Mouse (Mus musculus): ENCODE measurements at regions not wholly inside any gene's neighbourhood (a gene's known extent, or its start where the extent isn't known, plus 50 kb on each side); places are given as distances from the start of the nearest gene placed in this dataset.
"Not testable (repeated sequence)": the region's sequence is repeated elsewhere in the genome, so short reads cannot be mapped to it uniquely, and the experiment has no call there.

DNA sequence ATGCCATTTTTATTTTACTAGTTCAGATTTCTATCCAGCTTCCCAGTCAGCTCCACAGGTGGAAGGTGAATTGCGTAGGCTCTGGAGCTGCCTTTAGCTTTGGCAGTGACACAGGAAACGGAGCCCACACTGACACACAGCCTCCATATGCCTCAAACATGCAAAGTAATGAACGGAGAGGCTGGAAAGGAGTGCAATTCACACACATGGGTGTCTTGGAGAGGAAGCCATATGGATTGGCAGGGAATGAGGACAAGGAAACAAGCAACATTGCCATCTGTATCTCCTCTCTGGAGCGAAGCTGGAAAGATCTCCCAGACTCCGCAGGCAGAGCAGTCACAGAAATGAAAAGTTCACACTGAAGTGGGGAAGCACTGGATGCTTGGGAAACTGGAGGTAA lies 201.6 kb upstream of the 4930452B06Rik start:
- DNase-seq (ENCODE audit: low spot score in 2 of 2) = peak; percentile 76 to 84

GRCm38 (mm10) chr14:8851572-8851971 lies 185.5 kb upstream of the 4930452B06Rik start:
- no peak for DNase-seq (ENCODE audit: low spot score in 2 of 2)

- no peak for DNase-seq (ENCODE audit: low spot score in 2 of 2)
Measured at GRCm38 (mm10) chr14:8850208-8850607, 184.2 kb upstream of the 4930452B06Rik start.

DNA sequence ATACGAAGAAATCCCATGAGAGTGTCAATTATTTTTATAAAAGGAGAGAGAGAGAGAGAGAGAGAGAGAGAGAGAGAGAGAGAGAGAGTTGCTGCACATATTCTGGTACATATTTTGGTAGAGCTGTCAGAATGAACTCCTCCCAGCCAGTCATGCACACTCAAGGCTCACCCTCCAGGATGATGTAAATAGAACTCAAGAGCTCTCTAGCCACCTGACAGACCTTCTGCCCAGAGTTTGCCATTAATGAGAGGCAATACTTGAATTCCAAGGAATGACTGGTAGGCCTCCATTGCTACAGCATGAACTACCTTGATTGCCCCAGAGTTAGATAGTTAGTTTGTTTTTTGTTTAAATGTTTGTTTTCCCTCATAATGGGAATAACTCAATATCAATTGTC lies 167.5 kb upstream of the 4930452B06Rik start:
- no peak for DNase-seq (ENCODE audit: low spot score in 2 of 2)

DNA sequence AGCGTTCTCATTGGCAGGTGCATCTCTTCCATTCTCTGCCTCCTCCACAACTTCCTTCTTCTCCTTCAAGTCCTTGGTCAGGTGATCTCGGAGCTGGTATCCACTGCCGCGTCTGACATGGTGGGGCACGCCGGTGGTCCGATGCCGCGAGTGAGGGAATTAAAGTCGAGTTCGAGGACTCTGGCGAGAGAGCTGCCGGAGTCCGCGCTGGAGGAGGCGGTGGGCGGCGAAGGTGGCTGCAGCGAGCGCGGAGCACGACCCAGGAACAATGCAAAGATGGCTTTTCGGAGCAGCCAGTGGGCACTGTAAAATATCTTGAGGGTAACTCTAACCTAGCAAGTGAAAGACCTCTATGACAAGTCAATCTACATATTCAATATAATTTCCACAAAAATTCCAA lies 134.2 kb upstream of the 4930452B06Rik start:
- DNase-seq (ENCODE audit: low spot score in 2 of 2) = not testable (repeated sequence)

- no peak for DNase-seq (ENCODE audit: low spot score in 2 of 2)
Measured at GRCm38 (mm10) chr14:8789348-8789747, 123.3 kb upstream of the 4930452B06Rik start.

- DNase-seq (ENCODE audit: low spot score in 2 of 2) = no peak
Measured at GRCm38 (mm10) chr14:8760541-8760940, 94.5 kb upstream of the 4930452B06Rik start.

DNA sequence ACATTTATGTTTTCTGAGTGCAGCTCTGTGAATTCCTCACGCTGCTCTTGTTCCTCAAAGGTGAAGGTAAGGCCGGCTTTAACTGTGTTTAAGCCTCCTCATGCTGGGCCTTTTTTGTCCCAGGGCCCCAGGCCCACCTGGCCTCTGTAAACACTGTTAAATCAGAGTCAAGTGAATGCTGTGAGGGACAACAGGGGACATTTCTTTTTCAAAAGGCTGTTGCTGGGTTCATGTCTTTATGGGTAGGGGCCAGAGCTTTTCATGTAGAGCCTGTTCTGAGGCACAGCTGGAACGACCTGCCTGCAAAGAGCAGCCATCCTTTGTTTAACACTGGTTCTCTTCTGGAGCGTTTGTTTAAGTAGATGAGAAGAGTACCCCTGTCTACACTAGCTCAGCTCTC lies 70.8 kb upstream of the 4930452B06Rik start:
- DNase-seq (ENCODE audit: low spot score in 2 of 2) = no peak

DNA sequence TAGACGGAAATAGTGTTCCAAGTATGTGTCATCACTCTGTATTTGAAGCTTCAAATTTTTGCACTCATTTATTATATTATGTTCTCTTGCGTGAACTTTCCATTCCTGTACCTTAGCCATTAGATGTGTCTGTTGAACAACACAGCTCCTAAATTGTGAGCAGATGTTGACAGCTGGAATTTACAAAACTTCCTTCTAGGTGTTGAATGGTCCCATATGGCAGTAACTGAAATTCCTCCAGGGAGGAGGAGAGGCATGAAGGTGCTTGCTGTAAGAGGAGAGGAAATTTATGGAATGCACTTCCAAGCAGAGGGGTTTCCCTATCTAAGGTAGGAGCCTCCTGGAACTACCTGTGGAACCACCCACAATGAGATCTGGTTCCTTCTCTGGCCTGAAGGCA lies 67.2 kb upstream of the 4930452B06Rik start:
- no peak for DNase-seq (ENCODE audit: low spot score in 2 of 2)

- DNase-seq (ENCODE audit: low spot score in 2 of 2) = no peak
Measured at GRCm38 (mm10) chr14:8727364-8727763, 61.3 kb upstream of the 4930452B06Rik start.
